Mouse (Mus musculus): ENCODE measurements around the gene 4921509C19Rik. TPM values are rescaled to one million over a fixed set of nuclear protein-coding genes. Genes with fewer than 3 reads are reported as not detected.
A peak's percentile ranks its signal among the peaks of the same experiment; 100 is the strongest.
"Not testable (repeated sequence)": the region's sequence is repeated elsewhere in the genome, so short reads cannot be mapped to it uniquely, and the experiment has no call there.

4921509C19Rik gene
- total RNA-seq (2021), result not detected
- long read RNA-seq, experiment 1, result 0 reads
- long read RNA-seq, experiment 2, result 0 reads

DNA sequence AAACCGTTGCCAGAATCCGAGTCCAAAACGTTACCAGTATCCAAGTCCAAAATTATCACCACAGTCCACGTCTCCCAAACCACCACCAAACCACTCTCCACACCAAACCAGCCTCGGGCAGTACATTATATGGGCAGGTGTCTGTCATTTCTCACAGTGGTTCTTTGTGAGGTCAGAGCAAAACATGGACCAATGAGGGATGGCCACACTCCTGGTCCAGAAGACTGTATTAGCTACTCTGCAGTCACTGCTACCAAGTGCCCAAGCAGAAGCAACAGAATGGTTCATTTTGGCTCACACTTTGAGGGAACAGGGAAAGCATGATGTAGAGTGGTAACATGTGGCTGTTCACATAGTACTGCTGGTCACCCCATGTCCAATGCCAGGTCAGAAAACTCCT is at the start of gene 4921509C19Rik:
4921509C19Rik (minus strand) TSS at position 101 of the 400 bp plus-strand sequence.
- DNase-seq (ENCODE audit: low spot score in 2 of 2), result not testable (repeated sequence)

DNA sequence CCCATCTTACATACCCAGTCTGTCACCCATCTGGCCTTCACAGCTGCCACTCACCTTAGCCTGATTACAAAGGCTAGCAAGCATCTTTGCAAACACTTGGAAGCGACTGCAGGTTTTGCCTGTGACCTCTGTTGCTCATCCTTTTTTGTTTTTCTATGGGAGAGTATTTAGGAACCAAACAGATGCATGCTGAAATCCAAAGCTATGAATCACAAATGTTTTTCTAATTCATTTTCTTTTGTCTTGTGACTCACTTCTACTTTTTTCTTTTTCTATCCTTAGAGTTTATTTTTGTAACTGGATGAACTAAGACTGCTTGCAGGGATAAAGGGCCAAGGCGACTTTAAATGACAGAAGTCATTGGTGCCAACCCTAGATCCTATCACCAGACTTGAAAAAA is 49.6 kb upstream of the 4921509C19Rik start:
- DNase-seq (ENCODE audit: low spot score in 2 of 2), result no peak

DNA sequence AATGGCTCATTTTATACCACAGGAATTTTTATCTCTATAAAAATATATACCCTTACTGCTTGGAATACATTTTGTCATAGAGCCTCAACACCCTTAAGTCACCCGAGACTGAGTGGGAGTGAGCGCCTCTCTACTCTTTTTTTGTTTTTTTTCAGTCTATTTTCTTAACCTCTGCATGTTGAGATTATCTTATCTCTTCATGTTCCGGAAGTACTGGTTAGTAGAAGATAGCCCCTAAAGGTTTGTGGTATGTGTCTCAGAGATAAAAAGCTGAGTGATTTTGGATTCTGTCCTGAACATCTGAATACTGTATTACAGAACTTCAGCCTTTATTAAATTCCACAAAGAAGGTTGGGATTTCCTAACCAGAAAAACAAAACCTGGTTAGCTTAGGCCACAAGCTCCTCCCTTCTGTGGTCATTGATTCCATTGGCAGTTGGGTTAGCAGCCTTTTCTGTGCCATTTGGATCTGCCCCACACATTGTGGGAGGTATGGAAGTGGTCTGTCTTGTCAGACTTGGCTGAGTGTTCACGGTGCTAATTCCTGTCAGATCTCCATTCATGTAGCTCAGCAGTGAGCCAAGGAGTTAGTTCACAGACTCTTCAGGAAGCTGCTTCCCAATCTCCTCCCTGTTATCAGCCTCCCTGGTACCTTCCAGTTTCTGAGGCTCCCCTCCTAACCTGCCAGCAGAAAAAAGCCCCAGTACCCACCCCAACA is 48.5 kb upstream of the 4921509C19Rik start:
- no peak for DNase-seq (ENCODE audit: low spot score in 2 of 2)

DNA sequence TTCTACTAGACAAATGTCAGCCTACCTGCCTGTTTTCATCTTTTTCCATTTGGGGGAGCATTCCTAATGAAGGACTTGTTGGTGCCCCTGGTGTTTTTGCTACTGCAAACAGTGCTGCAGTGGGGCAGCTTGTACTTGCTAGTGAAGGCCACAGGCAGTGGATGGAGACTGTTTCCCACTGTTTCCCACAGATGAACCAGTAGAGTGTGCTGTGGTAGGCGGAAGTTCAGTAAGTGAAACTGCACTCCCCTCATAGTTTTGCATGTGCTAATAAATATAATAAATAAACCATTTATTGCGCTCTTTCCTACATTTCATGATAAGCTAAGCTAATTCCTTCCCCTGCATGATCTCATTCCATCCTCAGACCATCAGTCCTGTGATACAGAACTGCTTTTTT is 43.0 kb upstream of the 4921509C19Rik start:
- no peak for DNase-seq (ENCODE audit: low spot score in 2 of 2)

DNA sequence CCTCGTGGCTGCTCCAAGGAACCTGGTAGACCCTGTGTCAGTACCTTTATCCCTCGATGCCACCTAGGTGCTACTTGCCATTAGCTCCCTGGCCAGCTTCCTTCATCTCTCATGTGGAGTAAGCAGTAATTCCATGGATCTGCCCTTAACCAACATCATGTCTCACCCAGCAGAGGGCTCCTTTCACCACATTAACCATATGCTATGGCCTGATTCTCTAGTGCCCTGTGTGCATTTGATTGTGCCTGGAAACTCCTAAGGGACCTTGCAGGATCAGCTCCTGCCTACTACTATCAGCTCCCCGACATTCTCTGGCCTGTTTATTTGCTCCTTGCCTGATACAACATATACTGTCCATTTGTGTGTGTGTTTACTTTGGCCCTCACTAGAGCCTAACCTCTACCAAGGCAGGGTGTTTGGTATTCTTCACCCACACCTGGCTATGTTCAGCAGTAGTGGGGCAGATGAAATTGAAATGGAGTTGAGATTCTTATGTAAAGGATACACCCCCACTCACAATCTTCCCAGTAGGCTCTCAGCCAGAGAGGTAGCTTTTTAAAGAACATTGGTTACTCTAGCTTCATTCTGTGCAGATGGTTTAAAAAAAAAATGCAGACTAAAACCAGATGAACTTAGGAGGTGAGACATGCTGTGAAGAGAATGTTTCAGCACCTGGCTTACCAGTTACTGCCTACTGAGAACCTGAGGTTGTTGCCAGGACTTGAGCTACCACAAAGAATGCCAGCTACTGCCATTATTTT is 37.8 kb upstream of the 4921509C19Rik start:
- no peak for DNase-seq (ENCODE audit: low spot score in 2 of 2)

DNA sequence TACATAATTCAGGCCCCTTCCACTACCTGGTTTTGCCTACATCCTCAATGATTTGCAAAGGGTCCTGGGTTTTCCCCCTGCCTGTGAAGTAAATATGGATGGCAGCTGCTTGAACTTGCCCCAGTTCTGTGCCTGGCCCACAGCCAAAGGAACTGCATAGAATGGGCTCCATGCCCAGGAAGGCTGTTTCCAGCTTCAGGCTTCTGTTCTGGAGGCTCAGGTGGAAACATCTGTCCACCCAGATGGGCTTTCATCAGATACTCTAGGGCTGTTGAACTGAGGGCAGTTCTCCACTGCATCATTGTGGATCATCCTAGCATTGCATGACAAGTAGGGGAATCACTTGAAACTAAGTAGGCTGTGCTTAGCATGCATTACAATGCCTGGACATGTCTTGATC is 36.2 kb upstream of the 4921509C19Rik start:
- DNase-seq (ENCODE audit: low spot score in 2 of 2), result peak; percentile 34 to 68

DNA sequence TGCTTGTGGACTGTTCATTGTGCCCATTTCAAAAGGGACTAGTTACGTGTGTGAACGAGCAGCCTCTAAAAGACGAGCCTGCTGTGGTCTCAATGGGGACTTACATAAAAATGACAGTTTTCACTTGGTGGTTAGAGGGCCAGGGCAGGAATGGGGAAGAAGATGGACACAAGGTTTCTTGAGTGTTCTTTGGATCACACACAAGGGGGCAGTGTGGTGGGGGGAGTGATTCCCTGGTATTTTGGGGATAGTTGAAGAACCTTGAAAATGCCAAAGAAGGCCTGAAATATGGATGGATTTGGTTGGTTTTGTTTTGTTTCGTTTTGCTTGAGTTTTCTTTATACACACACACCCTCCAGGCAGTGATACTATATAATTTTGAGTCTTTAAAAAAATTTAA is 28.3 kb upstream of the 4921509C19Rik start:
- DNase-seq (ENCODE audit: low spot score in 2 of 2), result no peak

DNA sequence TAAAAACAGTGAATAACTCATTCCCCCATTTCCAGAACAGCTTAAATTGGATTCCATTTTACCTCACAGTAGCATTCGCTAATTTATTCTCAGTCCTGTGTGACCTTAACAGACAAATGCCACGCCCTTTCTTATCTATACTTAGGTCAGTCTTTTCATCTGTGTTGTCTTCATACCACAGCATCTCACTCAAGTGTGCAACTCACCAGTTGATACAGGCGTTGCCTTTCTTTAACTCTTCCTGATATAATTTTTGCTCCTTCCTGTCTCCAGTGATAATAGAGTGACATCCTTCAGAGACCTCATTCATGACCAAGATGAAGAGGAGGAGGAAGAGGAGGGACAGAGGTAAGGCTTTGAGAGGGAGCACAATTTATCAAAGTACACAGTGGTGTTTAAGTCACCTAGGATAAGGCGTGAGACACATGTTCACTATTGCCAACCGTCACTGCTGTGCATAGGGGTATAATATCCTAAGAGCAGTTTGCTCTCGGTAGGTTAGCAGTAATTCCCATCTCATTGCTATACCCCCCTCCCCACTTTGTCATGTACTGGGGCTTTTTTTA is 24.6 kb upstream of the 4921509C19Rik start:
- DNase-seq (ENCODE audit: low spot score in 2 of 2), result no peak

DNA sequence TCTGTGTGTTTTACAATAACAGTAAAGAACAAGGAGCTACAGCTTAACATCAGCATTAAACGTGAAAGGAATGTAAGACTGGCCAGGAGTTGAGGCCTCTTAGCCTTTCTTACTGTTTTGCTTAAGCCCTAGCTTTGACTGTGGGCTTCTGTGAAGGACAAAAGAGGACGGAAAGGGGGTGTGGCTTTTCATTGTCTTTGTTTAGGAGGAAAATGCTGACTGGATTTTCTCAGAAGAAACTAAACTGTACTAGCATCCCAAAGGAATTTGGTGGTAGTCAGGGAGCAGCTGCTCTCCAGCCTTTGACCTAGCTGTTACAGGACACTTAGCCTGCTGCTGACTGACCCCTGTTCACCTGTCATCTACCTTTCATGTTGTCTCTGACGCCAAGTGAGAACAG is 22.4 kb upstream of the 4921509C19Rik start:
- DNase-seq (ENCODE audit: low spot score in 2 of 2), result no peak

DNA sequence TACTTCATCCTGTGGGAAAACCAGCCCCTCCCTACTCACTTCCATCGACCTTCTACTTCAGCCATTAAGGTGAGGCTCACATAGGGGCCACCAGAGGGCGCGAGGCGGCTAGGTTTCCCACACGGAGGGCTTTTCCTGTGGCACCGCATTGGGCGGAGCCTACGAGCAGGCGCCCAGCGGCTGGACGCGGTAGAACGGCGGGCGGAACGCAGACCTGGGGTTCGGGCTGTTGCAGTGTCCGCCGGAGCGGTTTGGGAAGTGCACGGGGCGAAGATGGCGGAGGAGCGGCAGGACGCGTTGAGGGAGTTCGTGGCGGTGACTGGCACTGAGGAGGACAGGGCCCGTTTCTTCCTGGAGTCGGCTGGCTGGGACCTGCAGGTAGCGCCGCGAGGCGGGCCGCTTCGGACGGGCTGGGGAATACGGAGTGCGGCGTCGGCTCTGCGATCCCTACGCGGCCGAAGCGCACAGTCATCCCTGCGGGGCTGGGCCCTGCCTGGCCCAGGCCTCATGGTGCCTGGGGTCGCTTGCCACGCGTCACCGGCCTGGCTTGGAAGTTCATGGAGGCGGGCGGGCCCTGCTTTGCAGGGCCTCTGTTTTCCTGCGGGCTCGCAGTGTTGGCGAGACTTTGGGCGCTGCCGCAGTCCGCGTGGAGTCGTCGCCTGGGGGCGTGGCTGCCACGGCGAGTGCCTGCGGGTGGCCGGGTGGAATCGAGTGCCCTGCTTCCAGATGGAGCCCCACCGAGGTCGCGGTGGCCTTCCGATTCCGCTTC is 18.3 kb upstream of the 4921509C19Rik start, which contains the start of gene Nsfl1c:
Nsfl1c (plus strand) TSS at position 148 of the 769 bp plus-strand sequence.
- peak; percentile 95 to 96 for DNase-seq (ENCODE audit: low spot score in 2 of 2)

DNA sequence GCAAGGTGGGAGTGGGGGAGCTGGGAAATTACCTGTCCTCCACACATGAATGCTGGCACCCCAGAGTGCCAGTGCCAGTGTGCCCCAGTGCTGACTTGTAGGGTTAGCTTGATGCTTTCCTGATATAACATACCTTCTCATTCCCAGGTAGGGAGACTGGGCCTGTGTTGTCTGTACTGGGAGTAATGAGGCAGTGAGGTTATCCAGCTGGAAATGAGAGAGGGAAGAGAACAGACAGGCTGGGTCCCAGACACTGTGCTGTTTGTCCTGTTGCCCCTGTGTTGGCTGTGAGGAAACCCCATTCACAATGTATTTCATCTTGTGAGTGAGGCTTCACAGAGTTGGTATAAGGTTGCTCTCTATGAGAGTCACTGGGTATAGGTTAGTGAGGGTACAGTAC is 10.5 kb upstream of the 4921509C19Rik start:
- DNase-seq (ENCODE audit: low spot score in 2 of 2), result no peak

DNA sequence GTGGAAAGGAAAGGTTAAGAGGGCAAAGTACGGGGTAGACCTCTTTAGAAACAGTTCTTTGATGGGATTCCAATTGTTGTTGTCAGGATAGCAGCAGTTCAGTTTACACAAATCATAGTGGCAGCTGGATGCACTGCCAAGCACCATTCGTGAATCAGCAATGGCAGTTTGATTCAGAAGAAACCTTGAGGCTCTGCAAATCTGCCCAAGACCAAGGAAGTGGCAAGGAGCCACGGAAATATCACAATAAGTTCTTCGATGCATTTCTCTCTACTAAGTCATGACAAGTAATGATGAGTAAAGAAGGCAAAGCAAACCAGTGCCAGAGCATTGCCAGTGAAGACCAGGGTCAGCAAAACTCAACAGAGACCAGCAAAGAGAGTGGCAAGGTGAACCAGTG is 41.0 kb downstream of the 4921509C19Rik start:
- DNase-seq (ENCODE audit: low spot score in 2 of 2), result not testable (repeated sequence)

DNA sequence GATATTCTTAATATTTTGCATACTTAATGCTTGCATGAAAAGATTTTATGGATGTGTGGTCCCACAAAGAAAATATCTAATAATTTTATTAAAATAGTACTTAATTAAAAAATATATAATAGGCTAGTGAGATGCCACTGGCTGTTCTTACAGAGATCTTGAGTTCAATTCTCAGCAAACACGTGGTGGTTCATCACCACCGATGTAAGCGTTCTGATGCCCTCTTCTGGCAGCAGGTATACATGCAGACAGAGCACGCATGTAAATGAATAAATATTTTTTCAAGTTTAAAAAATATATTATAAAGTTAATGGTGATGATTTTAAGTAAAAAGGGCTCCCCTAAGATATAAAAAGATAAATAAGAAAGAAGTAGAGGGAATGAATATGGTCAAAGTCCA is 41.8 kb downstream of the 4921509C19Rik start:
- not testable (repeated sequence) for DNase-seq (ENCODE audit: low spot score in 2 of 2)

Other genes starting within 250 kb of the 4921509C19Rik start
- gene Nsfl1c, start 18.0 kb upstream of the 4921509C19Rik start, total RNA-seq (2021), result 100 to 1,000 TPM; 132 to 145 TPM
- 100 to 1,000 TPM; 292 to 323 TPM for gene Fkbp1a, start 66.3 kb upstream of the 4921509C19Rik start, total RNA-seq (2021)
- 1 to 10 TPM; 1.5 to 1.8 TPM for gene Sdcbp2, start 96.5 kb upstream of the 4921509C19Rik start, total RNA-seq (2021)
- 1 to 10 TPM; 3.2 to 3.7 TPM for gene Snph, start 156.4 kb upstream of the 4921509C19Rik start, total RNA-seq (2021)
- not detected for gene Rad21l, start 192.4 kb upstream of the 4921509C19Rik start, total RNA-seq (2021)
- gene Tmem74b, start 225.9 kb upstream of the 4921509C19Rik start, total RNA-seq (2021), result 1 to 10 TPM; 1.3 to 1.6 TPM